Mouse (Mus musculus): ENCODE measurements around the gene Ralgps2. TPM values are rescaled to one million over a fixed set of nuclear protein-coding genes. Genes with fewer than 3 reads are reported as not detected.

Ralgps2 gene
- polyA plus RNA-seq, 1 experiment = 19.1 TPM

GRCm38 (mm10) chr1:156852409-156852808 is 87.0 kb downstream of the Ralgps2 start:
- WGBS = 72% methylated on average over 9 of the region's 9 CpGs
- DNase-seq (ENCODE audit: low read depth, low spot score) = no peak

- 79% methylated on average over 4 of the region's 4 CpGs for WGBS
- DNase-seq (ENCODE audit: low read depth, low spot score) = no peak
Observed at GRCm38 (mm10) chr1:156847098-156847497, 92.3 kb downstream of the Ralgps2 start.

- DNase-seq (ENCODE audit: low read depth, low spot score) = no peak
- WGBS = 77% methylated on average over 11 of the region's 11 CpGs
Observed at GRCm38 (mm10) chr1:156841625-156842339, 97.6 kb downstream of the Ralgps2 start.

- DNase-seq (ENCODE audit: low read depth, low spot score) = no peak
- WGBS = 8% methylated on average over 6 of the region's 6 CpGs
Observed at GRCm38 (mm10) chr1:156838695-156839094, 100.7 kb downstream of the Ralgps2 start.

GRCm38 (mm10) chr1:156838177-156838576 is 101.2 kb downstream of the Ralgps2 start, which contains the start of gene Angptl1:
Gene Angptl1, plus strand, starts transcription at chr1:156838562.
- WGBS = 30% methylated on average over 4 of the region's 4 CpGs
- DNase-seq (ENCODE audit: low read depth, low spot score) = no peak

GRCm38 (mm10) chr1:156819236-156819635 is 120.2 kb downstream of the Ralgps2 start:
- WGBS = 33% methylated on average over 1 of the region's 1 CpGs
- no peak for DNase-seq (ENCODE audit: low read depth, low spot score)

- WGBS = 80% methylated on average over 6 of the region's 6 CpGs
- no peak for DNase-seq (ENCODE audit: low read depth, low spot score)
Observed at GRCm38 (mm10) chr1:156813485-156813884, 125.9 kb downstream of the Ralgps2 start.

GRCm38 (mm10) chr1:156812716-156813115 is 126.7 kb downstream of the Ralgps2 start:
- 25% methylated on average over 8 of the region's 8 CpGs for WGBS
- no peak for DNase-seq (ENCODE audit: low read depth, low spot score)

GRCm38 (mm10) chr1:156811928-156812327 is 127.5 kb downstream of the Ralgps2 start:
- peak; percentile 59 for DNase-seq (ENCODE audit: low read depth, low spot score)
- 27% methylated on average over 7 of the region's 7 CpGs for WGBS

- 25% methylated on average over 10 of the region's 10 CpGs for WGBS
- DNase-seq (ENCODE audit: low read depth, low spot score) = no peak
Observed at GRCm38 (mm10) chr1:156808332-156808731, 131.1 kb downstream of the Ralgps2 start.

- WGBS = 86% methylated on average over 6 of the region's 6 CpGs
Observed at GRCm38 (mm10) chr1:156801276-156801675, 138.2 kb downstream of the Ralgps2 start.

GRCm38 (mm10) chr1:156796251-156796650 is 143.2 kb downstream of the Ralgps2 start:
- 86% methylated on average over 9 of the region's 9 CpGs for WGBS
- DNase-seq (ENCODE audit: low read depth, low spot score) = no peak

More at GRCm38 (mm10) chr1:156801276-156801675, 138.2 kb downstream of the Ralgps2 start:
- no peak for DNase-seq (ENCODE audit: low read depth, low spot score)

GRCm38 (mm10) chr1:156789844-156790490 is 149.5 kb downstream of the Ralgps2 start:
- WGBS = 60% methylated on average over 5 of the region's 5 CpGs
- DNase-seq (ENCODE audit: low read depth, low spot score) = no peak

GRCm38 (mm10) chr1:156787164-156787863 is 152.1 kb downstream of the Ralgps2 start:
- DNase-seq (ENCODE audit: low read depth, low spot score) = no peak
- WGBS = 40% methylated on average over 6 of the region's 6 CpGs

GRCm38 (mm10) chr1:156786074-156786473 is 153.4 kb downstream of the Ralgps2 start:
- 65% methylated on average over 2 of the region's 2 CpGs for WGBS
- DNase-seq (ENCODE audit: low read depth, low spot score) = no peak

- no peak for DNase-seq (ENCODE audit: low read depth, low spot score)
- WGBS = 94% methylated on average over 10 of the region's 10 CpGs
Observed at GRCm38 (mm10) chr1:156784974-156785373, 154.5 kb downstream of the Ralgps2 start.

GRCm38 (mm10) chr1:156784116-156784515 is 155.3 kb downstream of the Ralgps2 start:
- no peak for DNase-seq (ENCODE audit: low read depth, low spot score)
- 70% methylated on average over 5 of the region's 5 CpGs for WGBS

- no peak for DNase-seq (ENCODE audit: low read depth, low spot score)
- 57% methylated on average over 14 of the region's 14 CpGs for WGBS
Observed at GRCm38 (mm10) chr1:156781971-156782850, 157.2 kb downstream of the Ralgps2 start.

GRCm38 (mm10) chr1:156781076-156781741 is 158.2 kb downstream of the Ralgps2 start:
- WGBS = 54% methylated on average over 12 of the region's 12 CpGs
- no peak for DNase-seq (ENCODE audit: low read depth, low spot score)
